Mouse (Mus musculus): ENCODE measurements around the gene Glrx. TPM values are rescaled to one million over a fixed set of nuclear protein-coding genes. Genes with fewer than 3 reads are reported as not detected.

Glrx gene
- polyA plus RNA-seq (2015; fragmentation: Nextera tagmentation; extraction: Ambion mirVana): 99.8 and 113 TPM in 2 replicates

- Histone ChIP-seq H3K9ac (ENCODE audit: low read length) (peak within 1 kb of the TSS; percentile 66), H3K9me3 (replicated peaks; ENCODE audit: control insufficient read depth, low read length) (no peaks in the 10 kb centered on the region), H3K4me2 (ENCODE audit: low read depth, low read length) (peak within 1 kb of the TSS; percentile 66), H3K4me3 (replicated peaks; ENCODE audit: low read length) (peak within 1 kb of the TSS; percentile 54), H3K27ac (ENCODE audit: low read length) (peak within 1 kb of the TSS; percentile 79), H3K27me3 (ENCODE audit: control insufficient read depth, insufficient read depth, low read length) (no peaks in the 10 kb centered on the region), H3K4me1 (ENCODE audit: control insufficient read depth, insufficient read depth, low read length) (peaks cover 17% of the 10 kb centered on the region), H3K36me3 (ENCODE audit: control insufficient read depth, insufficient read depth, low read length) (no peaks in the 10 kb centered on the region)
- under 1% methylated on average over 12 of the region's 12 CpGs for WGBS
- ATAC-seq (ENCODE audit: insufficient read depth, low FRiP score): peak; percentile 89
Observed at GRCm38 (mm10) chr13:75839719-75840481, at the start of gene Glrx. Glrx (plus strand) TSS chr13:75839868.

- Histone ChIP-seq H3K27ac (ENCODE audit: low read length) (no peak overlapping the region), H3K4me1 (ENCODE audit: control insufficient read depth, insufficient read depth, low read length) (no peaks in the 10 kb centered on the region), H3K9ac (ENCODE audit: low read length) (no peak overlapping the region), H3K36me3 (ENCODE audit: control insufficient read depth, insufficient read depth, low read length) (no peaks in the 10 kb centered on the region), H3K4me2 (ENCODE audit: low read depth, low read length) (no peak overlapping the region), H3K9me3 (replicated peaks; ENCODE audit: control insufficient read depth, low read length) (no peaks in the 10 kb centered on the region), H3K27me3 (ENCODE audit: control insufficient read depth, insufficient read depth, low read length) (no peaks in the 10 kb centered on the region), H3K4me3 (replicated peaks; ENCODE audit: low read length) (no peak overlapping the region)
- WGBS: 76% methylated on average over 1 of the region's 1 CpGs
- ATAC-seq (ENCODE audit: insufficient read depth, low FRiP score): no peak
Observed at GRCm38 (mm10) chr13:75790550-75791205, 49.0 kb upstream of the Glrx start.

- Histone ChIP-seq H3K4me3 (replicated peaks; ENCODE audit: low read length) (no peak overlapping the region), H3K4me1 (ENCODE audit: control insufficient read depth, insufficient read depth, low read length) (no peaks in the 10 kb centered on the region), H3K27ac (ENCODE audit: low read length) (no peak overlapping the region), H3K27me3 (ENCODE audit: control insufficient read depth, insufficient read depth, low read length) (no peaks in the 10 kb centered on the region), H3K36me3 (ENCODE audit: control insufficient read depth, insufficient read depth, low read length) (no peaks in the 10 kb centered on the region), H3K9ac (ENCODE audit: low read length) (no peak overlapping the region), H3K9me3 (replicated peaks; ENCODE audit: control insufficient read depth, low read length) (no peaks in the 10 kb centered on the region), H3K4me2 (ENCODE audit: low read depth, low read length) (no peak overlapping the region)
- ATAC-seq (ENCODE audit: insufficient read depth, low FRiP score): no peak
- WGBS: 68% methylated on average over 6 of the region's 6 CpGs
Observed at GRCm38 (mm10) chr13:75793863-75794629, 45.6 kb upstream of the Glrx start.

GRCm38 (mm10) chr13:75797369-75798141 is 42.1 kb upstream of the Glrx start:
- Histone ChIP-seq H3K9ac (ENCODE audit: low read length) (0 out of 2 replicates have a peak overlapping the region, but pooled peaks have one; percentile 54), H3K27me3 (ENCODE audit: control insufficient read depth, insufficient read depth, low read length) (no peaks in the 10 kb centered on the region), H3K4me3 (replicated peaks; ENCODE audit: low read length) (peak overlapping the region; percentile 40), H3K9me3 (replicated peaks; ENCODE audit: control insufficient read depth, low read length) (no peaks in the 10 kb centered on the region), H3K4me2 (ENCODE audit: low read depth, low read length) (peak overlapping the region; percentile 66), H3K27ac (ENCODE audit: low read length) (peak overlapping the region; percentile 80), H3K4me1 (ENCODE audit: control insufficient read depth, insufficient read depth, low read length) (no peaks in the 10 kb centered on the region), H3K36me3 (ENCODE audit: control insufficient read depth, insufficient read depth, low read length) (no peaks in the 10 kb centered on the region)
- ATAC-seq (ENCODE audit: insufficient read depth, low FRiP score): peak; percentile 98
- 20% methylated on average over 18 of the region's 18 CpGs for WGBS

- Histone ChIP-seq H3K4me1 (ENCODE audit: control insufficient read depth, insufficient read depth, low read length) (no peaks in the 10 kb centered on the region), H3K4me2 (ENCODE audit: low read depth, low read length) (no peak overlapping the region), H3K9ac (ENCODE audit: low read length) (no peak overlapping the region), H3K9me3 (replicated peaks; ENCODE audit: control insufficient read depth, low read length) (no peaks in the 10 kb centered on the region), H3K27ac (ENCODE audit: low read length) (peak overlapping the region; percentile 80), H3K36me3 (ENCODE audit: control insufficient read depth, insufficient read depth, low read length) (no peaks in the 10 kb centered on the region), H3K27me3 (ENCODE audit: control insufficient read depth, insufficient read depth, low read length) (no peaks in the 10 kb centered on the region), H3K4me3 (replicated peaks; ENCODE audit: low read length) (no peak overlapping the region)
- ATAC-seq (ENCODE audit: insufficient read depth, low FRiP score): 0 out of 2 replicates have a peak, but pooled peaks have one; percentile 22
- WGBS: 63% methylated on average over 7 of the region's 7 CpGs
Observed at GRCm38 (mm10) chr13:75798413-75799302, 41.0 kb upstream of the Glrx start.

GRCm38 (mm10) chr13:75799421-75799820 is 40.2 kb upstream of the Glrx start:
- H3K4me3 ChIP-seq (replicated peaks; ENCODE audit: low read length): no peak overlapping the region
- H3K27ac ChIP-seq (ENCODE audit: low read length): no peak overlapping the region
- no peaks in the 10 kb centered on the region for H3K4me1 ChIP-seq (ENCODE audit: control insufficient read depth, insufficient read depth, low read length)
- no peak overlapping the region for H3K4me2 ChIP-seq (ENCODE audit: low read depth, low read length)
- ATAC-seq (ENCODE audit: insufficient read depth, low FRiP score): no peak
- WGBS: 86% methylated on average over 3 of the region's 3 CpGs
- H3K9me3 ChIP-seq (replicated peaks; ENCODE audit: control insufficient read depth, low read length): no peaks in the 10 kb centered on the region
- H3K36me3 ChIP-seq (ENCODE audit: control insufficient read depth, insufficient read depth, low read length): no peaks in the 10 kb centered on the region
- H3K9ac ChIP-seq (ENCODE audit: low read length): no peak overlapping the region
- no peaks in the 10 kb centered on the region for H3K27me3 ChIP-seq (ENCODE audit: control insufficient read depth, insufficient read depth, low read length)

- H3K27me3 ChIP-seq (ENCODE audit: control insufficient read depth, insufficient read depth, low read length): no peaks in the 10 kb centered on the region
- H3K9ac ChIP-seq (ENCODE audit: low read length): no peak overlapping the region
- H3K27ac ChIP-seq (ENCODE audit: low read length): no peak overlapping the region
- H3K4me3 ChIP-seq (replicated peaks; ENCODE audit: low read length): no peak overlapping the region
- no peak overlapping the region for H3K4me2 ChIP-seq (ENCODE audit: low read depth, low read length)
- no peak for ATAC-seq (ENCODE audit: insufficient read depth, low FRiP score)
- no peaks in the 10 kb centered on the region for H3K36me3 ChIP-seq (ENCODE audit: control insufficient read depth, insufficient read depth, low read length)
- WGBS: 79% methylated on average over 1 of the region's 1 CpGs
- H3K9me3 ChIP-seq (replicated peaks; ENCODE audit: control insufficient read depth, low read length): no peaks in the 10 kb centered on the region
- H3K4me1 ChIP-seq (ENCODE audit: control insufficient read depth, insufficient read depth, low read length): no peaks in the 10 kb centered on the region
Observed at GRCm38 (mm10) chr13:75807969-75808368, 31.7 kb upstream of the Glrx start.

GRCm38 (mm10) chr13:75809957-75810356 is 29.7 kb upstream of the Glrx start:
- no peak for ATAC-seq (ENCODE audit: insufficient read depth, low FRiP score)
- Histone ChIP-seq H3K27me3 (ENCODE audit: control insufficient read depth, insufficient read depth, low read length) (no peaks in the 10 kb centered on the region), H3K4me2 (ENCODE audit: low read depth, low read length) (no peak overlapping the region), H3K4me1 (ENCODE audit: control insufficient read depth, insufficient read depth, low read length) (no peaks in the 10 kb centered on the region), H3K36me3 (ENCODE audit: control insufficient read depth, insufficient read depth, low read length) (no peaks in the 10 kb centered on the region), H3K9me3 (replicated peaks; ENCODE audit: control insufficient read depth, low read length) (no peaks in the 10 kb centered on the region), H3K4me3 (replicated peaks; ENCODE audit: low read length) (no peak overlapping the region), H3K9ac (ENCODE audit: low read length) (no peak overlapping the region), H3K27ac (ENCODE audit: low read length) (no peak overlapping the region)
- WGBS: 85% methylated on average over 1 of the region's 1 CpGs
